Comparison of ENCODE assay signal across 7 mouse cellular contexts in genomic region chr2:27886148-27886551, GRCm38 (mm10). TPM values are rescaled to one million over a fixed set of nuclear protein-coding genes. Genes with fewer than 3 reads are reported as not detected.
DNase-seq lines count a peak whose midpoint lies in the region; ATAC-seq lines count a peak whose summit lies in the region.

TSS of gene Col5a1 (plus strand) at chr2:27886425.

- ATAC-seq in forebrain, embryonic 12.5 days (ENCODE audit: low FRiP score), result peak; percentile 93
- ATAC-seq in midbrain, embryonic 13.5 days, result peak; percentile 84

- intact Hi-C loops in heart, postnatal 14 days (cut with DNase I), result loop anchor here (5.0 kb wide), 1 partner anchor 334 kb away; no protein-coding TSS in a partner anchor

- no peaks in the 10 kb centered on the region for H3K36me3 ChIP-seq in forebrain, embryonic 12.5 days (replicated peaks)
- no peaks in the 10 kb centered on the region for H3K36me3 ChIP-seq in midbrain, embryonic 13.5 days

- H3K27ac ChIP-seq in forebrain, embryonic 12.5 days, result peak within 1 kb of the TSS; percentile 78
- peak within 1 kb of the TSS; percentile 56 for H3K27ac ChIP-seq in midbrain, embryonic 13.5 days

- peak within 1 kb of the TSS; percentile 61 for H3K9ac ChIP-seq in forebrain, embryonic 12.5 days
- H3K9ac ChIP-seq in midbrain, embryonic 13.5 days (replicated peaks), result peak within 1 kb of the TSS; percentile 70

- DNase-seq in ES-CJ7 (ENCODE audit: low read depth, low spot score), result peak; percentile 82
- peak; percentile 95 for DNase-seq in ZHBTc4 (ENCODE audit: low read depth, low spot score)
- DNase-seq in heart, postnatal 14 days, result peak; percentile 88 to 90
- no peak for DNase-seq in large intestine, adult 2 months (ENCODE audit: low read depth, low spot score)
- peak; percentile 89 for DNase-seq in testis, postnatal 10 days (ENCODE audit: low spot score)

- H3K27me3 ChIP-seq in forebrain, embryonic 12.5 days, result peaks cover 56% of the 10 kb centered on the region
- peaks cover 25% of the 10 kb centered on the region for H3K27me3 ChIP-seq in midbrain, embryonic 13.5 days

- WGBS in forebrain, embryonic 12.5 days, result under 1% methylated on average over 40 of the region's 45 CpGs
- WGBS in large intestine, adult 2 months, result 1% methylated on average over 45 of the region's 45 CpGs
- WGBS in midbrain, embryonic 13.5 days, result under 1% methylated on average over 36 of the region's 45 CpGs

- peak within 1 kb of the TSS; percentile 54 for H3K4me3 ChIP-seq in forebrain, embryonic 12.5 days (replicated peaks)
- peak within 1 kb of the TSS; percentile 59 for H3K4me3 ChIP-seq in midbrain, embryonic 13.5 days (replicated peaks)

- H3K9me3 ChIP-seq in forebrain, embryonic 12.5 days, result no peaks in the 10 kb centered on the region
- H3K9me3 ChIP-seq in midbrain, embryonic 13.5 days, result no peaks in the 10 kb centered on the region

- H3K4me1 ChIP-seq in forebrain, embryonic 12.5 days, result peaks cover 45% of the 10 kb centered on the region
- peaks cover 45% of the 10 kb centered on the region for H3K4me1 ChIP-seq in midbrain, embryonic 13.5 days (replicated peaks)

- H3K4me2 ChIP-seq in forebrain, embryonic 12.5 days, result peak within 1 kb of the TSS; percentile 81
- H3K4me2 ChIP-seq in midbrain, embryonic 13.5 days (replicated peaks), result peak within 1 kb of the TSS; percentile 98

RNA-seq across cellular contexts. Expression of gene Col5a1, which starts in this region (rescaled TPM):
- 17.1 and 21.7 TPM in 2 replicates for polyA plus RNA-seq in forebrain, embryonic 12.5 days (2016; fragmentation: Nextera tagmentation; extraction: Ambion mirVana)
- 100 to 1,000 TPM; 100 to 109 TPM for total RNA-seq in heart, postnatal 14 days (2021)
- 11.1 and 14.3 TPM in 2 replicates for polyA plus RNA-seq in large intestine, adult 2 months (2012; rRNA removed)
- 7.1 and 9.2 TPM in 2 replicates for polyA plus RNA-seq in midbrain, embryonic 13.5 days (2015; fragmentation: Nextera tagmentation; extraction: Ambion mirVana)
